Mouse (Mus musculus) Muller cell, postnatal 12 days (primary cell): ENCODE results near the gene Chst2.

ENCODE experiments used
- DNase-seq: peaks from one replicate; pipeline ENCODE4 v3.0.0-alpha.2; 2015; ENCODE audit errors: inconsistent ontology term

Gene Chst2

DNA sequence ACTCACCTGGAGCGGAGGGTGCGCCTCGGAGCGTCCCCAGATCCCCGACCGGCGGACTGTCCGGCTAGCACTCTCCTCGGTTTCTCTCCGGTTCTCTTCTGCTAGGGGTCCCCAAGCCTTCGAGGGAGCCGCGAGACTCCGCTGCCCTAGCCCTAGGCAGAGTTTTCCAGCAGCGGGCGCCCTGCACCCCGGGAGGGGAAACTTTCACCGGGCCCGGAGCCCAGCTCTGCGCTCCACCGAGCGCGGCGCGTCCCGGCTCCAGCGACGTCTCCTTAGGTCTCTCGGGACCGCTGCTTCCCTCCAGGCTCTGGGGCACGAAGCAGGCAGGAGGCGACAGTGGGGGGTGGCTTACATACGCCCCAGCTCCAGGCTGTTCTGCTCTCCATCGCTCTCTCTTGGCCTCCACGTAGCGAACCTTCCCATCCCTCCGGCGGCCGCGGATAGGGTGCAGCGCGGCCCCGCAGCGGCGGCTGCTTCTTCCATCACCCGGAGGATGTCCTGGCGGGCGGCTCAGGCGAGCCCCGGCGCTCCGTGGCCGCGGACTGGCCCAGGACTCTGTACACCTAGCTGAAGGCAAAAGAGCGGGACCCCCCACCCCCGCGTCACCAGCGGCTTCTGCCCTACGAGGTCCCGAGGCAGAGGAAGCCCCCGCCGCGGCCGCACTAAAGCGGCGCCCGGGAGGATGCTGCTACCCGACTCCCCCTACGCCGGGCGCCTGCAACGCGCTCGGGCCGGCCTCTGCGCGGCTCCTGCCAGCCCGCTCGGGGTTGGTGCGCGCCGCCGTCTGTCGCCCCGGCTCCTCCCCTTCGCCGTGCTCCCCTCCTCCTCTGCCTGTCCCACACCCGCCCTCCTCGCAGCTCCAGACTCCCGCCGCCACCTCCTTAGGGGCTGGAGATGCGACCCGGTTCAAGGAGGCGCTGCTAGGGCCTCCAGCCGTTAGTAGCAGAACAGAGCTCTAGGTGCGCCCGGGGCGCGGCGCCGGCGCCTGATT lies at the start of gene Chst2:
Gene Chst2 (minus strand): TSS at position 152 of the 991 bp plus-strand sequence.
- DNase-seq, result peak; percentile 97

DNA sequence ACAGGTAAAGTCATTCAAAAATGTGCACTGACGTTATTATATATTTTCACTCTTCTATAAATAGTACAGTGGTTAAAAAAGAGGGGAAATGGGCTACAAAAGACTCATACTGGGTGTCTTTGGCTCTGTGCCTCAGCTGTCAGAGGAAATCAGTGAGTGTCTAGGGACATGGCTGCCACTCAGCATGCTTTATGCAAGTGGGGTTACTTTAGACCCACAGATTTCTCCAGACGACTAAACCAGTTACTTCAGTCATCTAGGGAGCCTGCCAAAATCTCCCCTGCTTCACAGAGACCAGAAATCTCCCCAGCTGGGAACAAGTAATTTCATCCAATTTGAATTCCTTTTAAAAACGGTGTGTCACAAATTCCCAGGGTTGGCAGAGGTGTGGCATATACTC lies 45.4 kb upstream of the Chst2 start:
- DNase-seq, result peak; percentile 85

DNA sequence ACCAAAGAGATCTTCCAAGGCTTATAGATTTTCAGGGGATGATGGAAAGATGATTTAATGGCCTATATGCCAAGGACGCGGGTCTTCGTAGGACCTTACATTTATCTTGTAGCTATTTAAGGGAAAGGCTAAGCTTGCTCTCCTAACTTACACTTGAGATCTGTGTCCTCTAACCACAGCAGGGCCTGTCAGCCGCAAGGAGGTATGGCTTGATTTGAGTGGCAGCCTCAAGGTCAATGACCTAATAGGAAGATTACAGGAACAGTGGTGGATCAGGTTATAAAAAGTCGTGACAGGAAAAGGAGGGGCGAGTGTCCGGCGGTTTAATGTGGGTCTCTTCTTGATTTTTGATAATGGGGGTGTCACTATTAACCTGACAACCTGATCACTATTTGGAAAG lies 44.1 kb upstream of the Chst2 start:
- no peak for DNase-seq

DNA sequence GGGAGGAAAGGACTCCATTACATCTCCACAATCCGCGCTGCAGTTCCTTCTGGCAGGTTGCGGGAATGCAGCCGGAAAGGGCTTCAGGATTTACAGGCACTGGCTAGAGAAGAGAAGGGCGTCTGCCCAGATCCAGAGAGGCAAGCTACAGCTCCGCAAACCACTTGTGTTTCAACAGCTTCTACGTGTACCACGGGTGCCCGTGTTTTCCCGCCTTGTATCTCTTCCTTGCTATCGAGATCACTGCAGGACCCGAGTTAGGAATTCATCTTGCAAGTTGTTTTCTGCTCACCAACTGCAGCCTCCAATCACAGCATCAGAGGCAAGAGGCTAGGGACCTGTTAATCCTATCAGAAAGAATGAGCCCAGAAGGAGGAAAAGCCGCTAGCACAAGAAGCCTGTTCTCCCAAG lies 35.8 kb upstream of the Chst2 start:
- DNase-seq, result peak; percentile 21

DNA sequence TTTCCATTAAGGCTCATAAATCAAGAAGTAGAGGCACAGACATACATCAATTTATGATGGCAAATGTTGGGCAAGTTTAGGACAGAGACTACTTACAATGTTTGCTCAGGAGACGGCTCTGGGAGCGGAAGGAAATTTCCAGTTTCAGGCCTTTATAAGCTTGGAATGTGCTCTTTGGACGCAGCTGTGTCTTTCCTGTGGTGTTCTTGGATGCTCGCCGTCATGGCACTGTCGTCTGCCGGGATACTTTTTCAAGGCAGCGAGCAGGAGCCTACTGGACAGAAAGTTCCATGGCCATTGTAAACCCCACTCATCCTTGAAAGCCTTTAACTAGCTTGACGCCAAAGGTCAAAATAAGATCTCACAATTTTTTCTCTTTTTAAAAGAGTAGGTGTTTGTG lies 31.4 kb upstream of the Chst2 start:
- no peak for DNase-seq

DNA sequence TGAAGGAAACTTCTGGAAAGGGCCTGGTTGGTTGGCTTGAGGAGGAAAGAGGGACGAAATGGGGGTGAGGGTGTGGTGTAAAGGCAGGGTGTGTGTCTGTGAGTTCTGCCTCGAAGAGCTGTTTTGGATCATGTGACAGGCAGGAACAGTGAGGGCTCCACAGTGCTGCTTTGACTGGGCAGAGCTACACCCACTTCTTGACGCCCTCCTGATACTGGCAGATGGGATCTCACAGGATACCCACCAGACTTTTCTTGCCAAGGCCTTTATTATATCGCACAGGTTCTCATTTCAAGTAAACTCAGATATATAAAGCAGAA lies 29.7 kb upstream of the Chst2 start:
- no peak for DNase-seq

DNA sequence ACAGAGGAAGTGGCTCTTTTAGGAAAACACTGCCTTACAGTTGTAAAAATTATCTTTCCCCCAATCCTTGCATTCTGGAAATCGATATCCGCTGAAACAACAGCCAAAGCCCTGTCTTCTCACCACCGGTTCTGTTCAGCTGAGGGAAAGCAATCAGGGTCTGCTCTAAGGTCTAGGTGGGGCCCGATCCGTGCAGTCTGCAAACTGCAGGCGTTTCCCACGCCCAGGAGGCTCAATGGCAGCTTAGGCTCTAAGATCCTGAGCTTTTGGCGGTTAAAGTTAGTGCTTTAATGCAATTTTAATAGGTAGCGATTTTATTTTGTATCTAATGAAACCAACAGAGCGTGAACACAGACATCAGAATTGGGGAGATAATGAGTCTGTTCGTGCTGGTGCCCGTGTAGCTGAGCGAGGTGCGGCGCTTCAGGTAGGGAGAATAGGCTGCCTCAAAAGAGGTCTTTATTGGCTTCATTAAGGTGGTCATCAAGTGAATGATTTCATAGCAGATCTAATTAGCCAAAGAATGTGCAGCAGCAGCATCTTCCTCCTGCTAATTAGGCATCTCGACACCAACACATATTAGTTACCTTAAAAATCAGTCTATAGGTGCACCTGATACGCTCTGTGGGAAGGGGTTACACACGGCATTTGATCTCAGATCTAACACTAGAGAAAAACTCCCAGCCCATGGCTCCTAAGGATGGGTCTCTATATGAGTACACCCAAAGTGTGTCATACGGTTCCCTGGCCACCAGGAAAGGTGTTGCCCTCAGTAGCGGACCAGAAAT lies 29.2 kb upstream of the Chst2 start:
- DNase-seq, result no peak

DNA sequence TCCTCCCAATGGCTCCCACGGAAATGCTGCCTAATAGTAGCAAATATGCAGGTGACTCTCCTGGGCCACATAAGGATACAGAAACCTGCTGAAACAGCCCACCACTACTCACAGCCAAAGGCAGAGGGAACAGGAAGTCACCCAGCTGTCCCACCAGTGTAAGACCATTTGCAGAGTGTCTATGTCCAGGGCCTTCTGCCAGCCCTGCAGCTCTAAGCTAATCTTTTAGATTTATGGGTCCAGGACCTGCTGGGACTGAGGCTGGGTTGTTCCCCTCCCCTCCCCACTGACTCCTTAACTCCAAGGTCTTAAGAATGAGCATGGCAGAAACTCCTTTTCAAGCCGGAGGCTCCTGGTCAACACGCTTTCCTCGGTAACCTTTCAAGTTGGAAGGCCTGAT lies 21.8 kb upstream of the Chst2 start:
- DNase-seq, result no peak

DNA sequence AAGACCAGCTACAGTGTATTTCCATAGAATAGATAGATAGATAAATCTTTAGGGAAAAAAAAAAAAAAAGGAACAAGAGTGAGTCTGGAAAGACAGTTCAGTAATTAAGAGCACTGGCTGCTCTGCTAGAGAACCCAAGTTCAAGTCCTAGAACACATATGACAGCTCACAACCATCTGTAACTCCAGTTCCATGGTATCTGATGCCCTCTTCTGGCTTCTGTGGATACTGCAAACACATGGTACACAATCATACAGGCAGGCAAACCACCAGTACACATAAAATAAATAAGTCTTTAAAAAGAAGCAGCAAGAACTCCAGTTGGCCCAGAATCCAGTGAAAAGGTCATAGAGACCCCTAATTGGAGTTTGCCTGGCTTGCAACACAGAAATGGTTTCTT lies 7.4 kb upstream of the Chst2 start:
- no peak for DNase-seq

DNA sequence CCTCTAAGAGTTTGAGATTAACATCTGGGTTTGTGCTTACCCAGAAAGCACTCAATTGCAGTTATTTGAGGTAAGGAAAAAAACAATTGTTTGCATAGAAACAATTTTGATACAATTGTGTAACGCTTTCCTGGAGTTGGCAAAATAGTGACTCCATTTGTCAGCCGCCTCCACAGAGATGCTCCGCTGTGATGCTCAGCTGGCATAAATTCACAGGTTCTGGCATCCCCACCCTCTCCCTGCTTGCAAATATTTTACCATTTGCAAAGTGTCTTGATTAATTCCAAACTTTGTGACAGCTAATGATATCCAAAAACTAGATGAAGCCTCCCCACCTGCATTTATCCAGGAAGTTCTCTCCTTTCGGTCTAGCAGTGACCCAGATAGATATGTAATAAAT lies 5.5 kb upstream of the Chst2 start:
- no peak for DNase-seq

DNA sequence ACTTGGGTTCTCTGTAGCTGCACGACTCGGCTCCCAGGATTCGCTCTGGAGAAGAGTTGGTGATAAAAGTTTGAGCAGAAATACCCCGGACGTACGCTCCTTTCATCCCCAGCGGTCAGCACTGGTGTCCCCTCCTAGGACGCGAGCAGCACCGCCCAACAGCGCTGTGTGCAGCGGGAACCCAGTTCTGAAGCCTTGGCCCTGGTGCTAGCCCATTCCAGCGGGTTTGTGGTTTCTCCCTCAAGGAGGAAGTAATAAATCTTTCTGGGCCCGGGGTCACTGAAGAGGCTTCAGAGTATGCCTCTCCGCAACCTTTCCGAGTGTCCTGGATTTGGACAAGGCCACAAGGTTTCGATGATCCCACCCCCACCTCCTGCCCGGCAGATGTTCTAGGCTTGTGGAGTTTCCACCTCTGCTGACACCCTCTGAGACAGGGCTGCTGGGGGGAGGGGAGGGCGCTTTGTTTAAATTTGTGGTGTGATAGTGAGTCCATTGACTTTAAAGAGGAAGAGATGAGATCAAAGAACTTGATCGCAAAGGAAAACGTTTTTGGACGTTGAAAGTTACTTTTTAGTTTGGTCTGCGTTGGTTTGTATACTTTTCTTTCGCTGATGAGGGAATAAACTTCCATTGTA lies 1.2 kb upstream of the Chst2 start:
- no peak for DNase-seq

DNA sequence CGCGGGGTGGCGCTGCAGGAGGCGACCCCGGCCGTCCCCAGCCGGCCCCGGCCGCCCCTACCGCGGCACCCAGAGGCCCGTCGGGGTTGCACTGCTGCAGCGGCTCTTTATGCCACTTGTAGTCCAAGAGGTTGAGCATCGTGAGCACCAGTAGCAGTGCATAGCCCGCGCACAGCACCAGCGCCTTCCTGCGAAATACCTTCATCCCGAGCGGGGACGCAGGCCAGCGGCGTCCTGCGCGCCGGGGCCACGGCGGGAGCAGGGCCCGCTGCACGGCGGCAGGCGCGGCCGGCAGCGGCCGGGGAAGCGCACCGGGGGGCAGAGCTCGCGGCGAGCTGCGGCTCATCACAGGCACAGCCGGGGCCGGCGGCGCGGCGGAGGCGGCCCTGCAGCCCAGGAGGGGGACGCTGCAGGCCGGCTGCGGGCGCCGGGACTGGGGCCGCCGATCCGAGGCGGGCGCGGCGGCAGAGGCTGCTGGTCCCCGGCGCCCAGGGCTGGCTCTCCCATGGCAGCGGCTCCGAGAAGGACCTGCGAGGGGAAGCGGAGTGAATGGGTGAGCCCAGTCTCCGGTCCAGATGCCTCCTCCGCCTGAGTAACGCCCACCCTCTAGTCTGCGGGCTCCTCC lies 464 bp downstream of the Chst2 start:
- no peak for DNase-seq

DNA sequence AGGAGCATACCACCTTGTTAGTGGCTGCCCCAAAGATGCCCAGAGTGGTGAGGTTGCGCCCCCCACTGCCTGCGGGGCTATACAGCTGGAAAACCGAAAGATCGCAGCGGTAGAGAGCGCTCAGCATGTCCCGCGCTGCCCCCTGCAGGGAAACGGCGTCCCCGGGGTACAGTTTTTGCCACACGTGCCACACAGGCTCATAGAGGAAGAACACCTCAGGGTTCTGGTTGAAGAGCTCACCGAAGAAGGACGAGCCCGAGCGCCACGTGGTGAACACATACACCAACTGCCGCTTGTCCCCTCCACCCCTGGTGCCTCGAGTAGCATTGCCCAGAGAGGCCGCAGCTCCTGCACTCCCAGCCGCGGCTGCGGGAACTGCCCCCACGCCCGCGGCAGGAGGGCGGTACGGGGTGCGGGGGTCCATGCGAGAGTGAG lies 994 bp downstream of the Chst2 start:
- DNase-seq, result peak; percentile 72

DNA sequence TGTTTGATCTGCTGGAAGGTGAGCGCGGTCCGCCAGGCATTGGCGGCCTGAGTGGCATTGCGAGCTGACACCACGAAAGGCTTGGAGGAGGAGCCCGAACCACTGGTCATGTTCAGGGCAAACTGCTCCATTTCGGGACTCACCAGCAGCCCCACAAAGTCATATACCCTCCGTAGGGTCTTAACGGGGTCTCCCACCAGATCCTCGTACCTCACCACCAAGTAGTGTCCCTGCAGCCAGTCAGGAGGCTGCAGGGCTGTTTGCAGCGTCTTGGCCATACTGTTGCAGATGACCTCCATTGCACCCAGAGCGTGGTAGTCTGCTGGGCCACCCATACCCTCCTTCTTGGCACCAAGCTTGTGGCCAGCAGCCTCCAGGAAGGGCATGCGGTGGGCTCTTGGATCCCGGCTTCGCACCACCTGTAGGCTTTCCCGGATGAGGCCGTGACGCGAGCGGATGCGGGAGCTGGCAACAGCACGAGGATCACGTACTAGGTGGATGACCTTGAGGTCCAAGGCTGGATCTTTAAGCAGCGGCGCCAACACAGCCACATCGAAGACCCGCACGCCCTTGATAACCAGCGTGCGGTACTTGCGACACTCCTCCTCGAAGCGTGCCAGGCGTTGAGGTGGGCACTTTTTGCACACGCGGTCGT lies 1.6 kb downstream of the Chst2 start:
- no peak for DNase-seq

DNA sequence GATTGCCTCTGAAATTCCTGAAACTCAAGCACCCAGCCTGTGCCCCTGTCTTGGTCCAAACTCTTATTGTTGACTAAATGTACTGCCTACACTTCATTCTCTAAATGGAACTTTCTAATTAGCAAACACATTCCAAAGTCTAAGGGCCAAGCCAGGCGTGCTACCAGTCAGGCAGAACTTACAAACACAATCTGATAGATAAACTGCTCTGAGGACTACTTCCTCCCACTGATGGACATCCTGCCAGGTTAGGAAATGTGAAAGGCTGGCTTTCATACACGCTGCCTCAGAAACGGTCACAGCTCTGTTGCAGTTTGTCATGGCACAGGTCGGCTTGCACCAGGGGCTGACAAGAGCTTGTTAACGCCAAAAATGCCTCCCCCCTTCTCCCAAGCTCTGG lies 4.8 kb downstream of the Chst2 start:
- peak; percentile 91 for DNase-seq

DNA sequence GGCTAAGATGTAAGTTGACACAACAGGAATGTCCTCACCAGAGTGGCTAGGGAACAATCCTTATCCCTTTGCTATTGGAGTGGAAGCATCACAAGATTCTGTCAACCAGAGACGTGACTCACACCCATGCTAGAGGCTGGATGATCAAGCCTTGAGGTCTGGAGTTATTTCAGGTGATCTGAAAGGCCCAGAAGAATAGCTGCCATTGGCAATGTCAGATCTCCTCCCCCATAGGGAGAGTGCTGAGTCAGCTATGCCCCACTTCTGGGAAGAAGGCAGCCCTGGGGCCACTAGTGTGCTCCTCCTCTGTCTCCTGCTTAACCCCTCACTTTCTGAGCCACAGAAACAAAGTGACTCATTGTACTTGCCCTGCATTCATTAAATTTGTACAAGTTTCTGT lies 14.5 kb downstream of the Chst2 start:
- DNase-seq, result peak; percentile 59

DNA sequence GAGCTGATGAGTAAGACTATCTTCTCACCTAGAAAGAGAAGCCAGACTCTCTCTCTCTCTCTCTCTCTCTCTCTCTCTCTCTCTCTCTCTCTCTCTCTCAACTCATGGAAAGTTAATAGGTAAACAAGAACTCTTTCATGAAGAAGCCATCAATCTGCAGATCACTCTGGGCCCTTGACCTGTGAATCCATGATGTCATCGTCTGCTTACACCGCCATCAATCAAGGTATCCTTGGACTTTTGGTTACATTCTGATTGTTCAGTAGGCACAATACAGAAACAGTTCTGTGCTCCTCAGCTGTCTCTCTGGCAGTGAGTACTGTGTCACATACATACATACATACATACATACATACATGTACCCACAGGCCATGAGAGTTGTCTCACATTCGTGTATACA lies 16.6 kb downstream of the Chst2 start:
- no peak for DNase-seq

DNA sequence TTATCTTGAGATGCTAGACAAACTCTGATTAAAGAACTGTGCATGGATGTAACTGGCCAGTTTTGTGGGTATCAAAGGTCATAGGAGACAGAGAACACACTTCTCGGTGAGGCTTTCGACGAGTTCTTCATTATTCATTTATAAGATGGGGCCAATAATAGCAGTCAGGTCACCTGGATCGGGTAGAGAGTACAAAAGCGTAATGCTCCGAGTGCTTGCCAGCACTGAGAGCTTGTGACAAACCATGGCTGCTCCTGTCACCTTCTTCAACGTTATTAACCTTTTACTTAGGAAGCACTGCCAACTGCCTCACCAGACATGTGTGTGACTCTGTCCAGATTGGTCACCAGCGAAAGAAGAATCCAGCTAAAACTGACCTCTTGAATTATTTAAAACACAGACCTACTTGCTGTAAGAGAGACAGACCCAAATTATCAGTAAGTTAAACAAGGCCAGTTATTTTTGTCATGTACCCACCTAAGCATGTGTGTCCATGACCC lies 18.6 kb downstream of the Chst2 start:
- no peak for DNase-seq

DNA sequence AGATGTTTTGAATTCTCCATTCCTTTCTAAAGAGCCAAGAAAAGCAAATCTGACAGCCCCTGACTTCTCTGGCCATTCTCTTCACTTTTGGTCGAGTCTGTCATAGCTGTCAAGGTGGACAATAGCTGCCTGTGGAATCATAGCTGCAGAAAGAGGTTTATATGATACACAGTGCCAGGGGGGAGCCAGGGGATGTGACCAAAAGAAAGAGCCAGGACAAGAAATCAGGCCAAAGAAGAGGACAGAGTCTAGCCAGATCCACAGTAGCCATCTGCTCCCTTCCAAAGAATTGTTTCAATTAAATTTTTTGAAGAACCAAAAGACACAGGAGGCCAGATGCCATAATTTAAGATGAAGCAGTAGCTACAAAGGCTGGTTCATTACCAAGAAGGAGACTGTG lies 30.6 kb downstream of the Chst2 start:
- DNase-seq, result no peak

DNA sequence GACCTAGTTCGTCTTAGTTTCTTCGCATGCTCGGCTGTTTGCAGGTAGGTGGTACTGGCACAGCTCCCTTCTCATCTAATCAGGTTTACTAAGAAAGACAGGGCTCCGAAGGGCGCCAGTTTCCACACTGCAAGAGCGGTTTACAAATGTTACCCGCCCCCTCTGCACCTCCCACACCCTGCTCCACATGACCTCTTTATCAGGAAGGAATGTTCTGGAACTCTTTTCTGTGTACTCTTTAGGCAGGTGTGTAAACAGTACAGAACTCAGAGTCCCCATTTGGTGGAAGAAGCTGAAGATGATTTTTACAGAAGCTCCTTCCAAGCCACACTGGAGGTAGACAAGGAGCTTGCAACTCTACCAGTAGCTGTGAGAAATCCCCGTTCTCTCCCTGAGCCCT lies 31.2 kb downstream of the Chst2 start:
- DNase-seq, result no peak

DNA sequence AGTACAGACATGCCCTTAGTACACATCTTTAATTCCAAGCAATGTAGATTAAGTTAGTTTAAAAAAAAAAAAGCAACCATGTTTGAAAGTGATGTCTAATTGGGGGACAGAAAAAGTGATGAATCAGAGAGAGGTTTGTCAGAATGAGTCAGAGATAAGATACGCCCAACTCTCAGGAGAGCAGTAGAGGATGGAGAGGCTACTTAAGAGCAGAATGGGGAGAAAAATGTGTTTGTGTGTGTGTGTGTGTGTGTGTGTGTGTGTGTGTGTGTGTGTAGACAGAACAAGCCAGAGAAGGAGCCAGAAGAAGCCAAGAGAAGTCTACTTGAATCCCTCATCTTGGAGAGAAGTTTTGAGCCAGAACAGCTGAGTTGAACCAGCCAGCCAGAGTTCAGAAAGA lies 32.8 kb downstream of the Chst2 start:
- no peak for DNase-seq
